Mouse (Mus musculus) heart, embryonic 12.5 days (tissue): ENCODE data around the gene Tstd2. TPM values are rescaled to one million over a fixed set of nuclear protein-coding genes. Genes with fewer than 3 reads are reported as not detected.

Experiments
- ATAC-seq: fragments of 200-750 bp; cut with Nextera tagmentation; 2 replicates; pipeline ENCODE4 v1.8.0; 2017; ENCODE audit warnings: moderate TSS enrichment, moderate library complexity; ENCODE audit not compliant: insufficient number of reproducible peaks, low FRiP score
- H3K27ac ChIP-seq: fragments of 300-500 bp; sonication (generic); 2 replicates; pipeline ENCODE4 v1.5.1; 2016; ENCODE audit warnings: mild to moderate bottlenecking, moderate library complexity; ENCODE audit not compliant: poor library complexity, severe bottlenecking
- H3K27me3 ChIP-seq: fragments of 300-500 bp; sonication (generic); replicated peaks from 2 replicates; pipeline ENCODE4 v1.6.1; 2016; ENCODE audit warnings: mild to moderate bottlenecking, moderate library complexity
- H3K36me3 ChIP-seq: fragments of 300-500 bp; sonication (generic); 2 replicates; pipeline ENCODE4 v1.6.1; 2016; ENCODE audit warnings: mild to moderate bottlenecking, moderate library complexity
- H3K4me1 ChIP-seq: fragments of 300-500 bp; sonication (generic); replicated peaks from 2 replicates; pipeline ENCODE4 v1.6.1; 2016; ENCODE audit warnings: mild to moderate bottlenecking
- H3K4me2 ChIP-seq: fragments of 300-500 bp; sonication (generic); 2 replicates; pipeline ENCODE4 v1.6.1; 2016; ENCODE audit warnings: mild to moderate bottlenecking, moderate library complexity
- H3K4me3 ChIP-seq: fragments of 300-500 bp; sonication (generic); 2 replicates; pipeline ENCODE4 v1.5.1; 2016; ENCODE audit warnings: mild to moderate bottlenecking
- H3K9ac ChIP-seq: fragments of 300-500 bp; sonication (generic); 2 replicates; pipeline ENCODE4 v1.6.1; 2016; ENCODE audit warnings: mild to moderate bottlenecking, moderate library complexity
- H3K9me3 ChIP-seq: fragments of 300-500 bp; sonication (generic); replicated peaks from 2 replicates; pipeline ENCODE4 v1.6.1; 2016; ENCODE audit warnings: mild to moderate bottlenecking, moderate library complexity
- WGBS: fragments of 180-500 bp; shearing (Covaris S2); methylation state at CpG from one replicate; pipeline ENCODE4 v1.1.7; 2016; 5-methylcytosine and 5-hydroxymethylcytosine counted together
- polyA plus RNA-seq: library from polyadenylated mRNA; unstranded; fragments of >200 nt; fragmentation: Nextera tagmentation; extraction: Ambion mirVana; gene quantifications from 2 replicates; pipeline ENCODE4 v1.2.1, GENCODE M21; 2016

Tstd2 gene
- polyA plus RNA-seq, 1 experiment from 2014 or later: 34.9 TPM

DNA sequence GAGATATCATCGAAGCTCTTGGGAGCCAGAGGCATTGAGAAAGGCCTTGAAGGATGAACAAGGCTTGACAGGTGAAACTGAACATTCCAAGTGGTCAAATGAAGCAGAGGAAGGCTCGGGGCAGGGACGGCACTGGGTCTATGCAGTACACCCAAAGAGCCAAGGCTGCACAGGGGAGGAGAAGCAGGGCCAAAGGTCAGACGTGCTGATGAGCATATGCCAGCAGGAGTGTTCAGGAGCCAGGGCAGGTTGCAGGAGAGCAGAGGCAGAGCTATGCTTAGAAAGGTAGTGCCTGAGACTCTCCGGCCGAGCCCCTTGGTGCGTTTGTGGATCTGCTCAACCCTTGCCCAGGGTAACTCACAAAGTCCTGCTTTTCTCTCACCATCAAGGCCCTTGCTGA lies 41.9 kb downstream of the Tstd2 start:
- Histone ChIP-seq H3K4me2 (no peak overlapping the region), H3K4me3 (no peak overlapping the region)
- WGBS: 89% methylated on average over 7 of the region's 7 CpGs

DNA sequence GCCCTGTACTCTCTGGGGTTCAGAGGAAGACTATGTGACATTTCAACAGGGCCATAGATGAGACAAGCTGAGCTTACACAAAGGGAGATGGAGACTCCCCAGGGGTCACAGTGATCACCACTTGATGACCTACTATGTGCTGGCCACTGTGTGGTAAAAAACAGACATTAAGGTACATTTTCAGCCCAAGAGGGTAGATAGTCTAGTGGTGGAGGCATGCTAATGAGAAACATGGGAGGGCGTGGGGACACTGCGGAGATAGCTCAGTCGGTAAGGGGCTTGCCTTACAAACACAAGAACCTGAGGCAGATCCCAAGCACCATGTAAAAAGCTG lies 42.7 kb downstream of the Tstd2 start:
- H3K9ac ChIP-seq: no peak overlapping the region
- no peak overlapping the region for H3K4me2 ChIP-seq
- H3K4me3 ChIP-seq: no peak overlapping the region
- H3K9me3 ChIP-seq: no peaks in the 10 kb centered on the region
- no peaks in the 10 kb centered on the region for H3K27me3 ChIP-seq
- H3K36me3 ChIP-seq: peaks cover 95% of the 10 kb centered on the region
- peaks cover 34% of the 10 kb centered on the region for H3K4me1 ChIP-seq
- WGBS: 82% methylated on average over 3 of the region's 3 CpGs
- no peak overlapping the region for H3K27ac ChIP-seq
- no peak for ATAC-seq

More for the DNA sequence above, 41.9 kb downstream of the Tstd2 start:
- no peaks in the 10 kb centered on the region for H3K9me3 ChIP-seq
- peaks cover 41% of the 10 kb centered on the region for H3K4me1 ChIP-seq
- no peak overlapping the region for H3K9ac ChIP-seq
- no peaks in the 10 kb centered on the region for H3K27me3 ChIP-seq
- H3K27ac ChIP-seq: no peak overlapping the region
- ATAC-seq: no peak
- peaks cover 95% of the 10 kb centered on the region for H3K36me3 ChIP-seq

DNA sequence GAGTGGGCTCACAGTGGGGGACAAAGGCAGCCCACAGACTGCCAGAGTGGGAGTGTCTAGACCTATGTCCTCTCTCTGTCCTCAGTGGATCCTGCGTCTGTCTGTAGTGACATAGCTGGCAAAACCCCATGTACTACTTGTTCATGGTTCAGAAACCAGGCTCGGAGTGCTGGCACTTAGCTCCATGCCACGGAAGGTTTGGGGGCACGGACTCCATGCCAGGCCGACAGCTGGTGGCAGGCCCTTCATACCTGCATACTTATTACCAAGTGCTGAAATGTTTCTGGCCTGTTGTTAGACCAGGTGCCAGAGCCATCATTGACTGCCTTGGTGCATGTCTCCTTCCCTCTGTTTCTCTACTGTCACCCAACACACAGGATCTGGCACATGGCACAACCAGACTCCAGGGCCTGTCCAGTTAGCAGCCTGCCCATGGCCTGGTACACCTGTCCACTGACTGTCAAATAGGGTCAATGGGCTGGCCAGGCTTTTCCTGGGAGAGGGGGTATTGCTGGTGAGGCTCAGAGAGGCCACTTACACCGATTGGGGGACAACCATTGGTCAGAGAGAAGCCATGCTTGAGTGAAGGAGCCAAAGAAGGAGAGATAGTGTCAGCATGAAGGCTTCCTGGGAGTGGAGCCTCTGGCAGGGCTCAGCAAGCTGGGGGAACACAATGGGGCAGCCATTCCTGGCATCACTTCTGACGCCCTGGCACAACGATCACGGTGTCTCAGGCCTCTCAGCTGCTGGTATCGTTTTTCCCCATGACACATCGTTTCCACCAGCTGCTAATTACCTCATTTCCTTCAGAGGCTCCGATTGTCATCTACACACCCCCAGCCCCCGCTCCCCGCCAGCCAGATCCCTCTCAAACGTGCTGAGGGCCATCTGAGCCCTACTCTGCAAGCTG lies 43.3 kb downstream of the Tstd2 start:
- Histone ChIP-seq H3K4me2 (no peak overlapping the region), H3K27ac (0 out of 2 replicates have a peak overlapping the region, but pooled peaks have one; percentile 3), H3K36me3 (peaks cover 95% of the 10 kb centered on the region), H3K4me1 (peaks cover 28% of the 10 kb centered on the region), H3K9me3 (no peaks in the 10 kb centered on the region), H3K9ac (no peak overlapping the region), H3K27me3 (no peaks in the 10 kb centered on the region), H3K4me3 (no peak overlapping the region)
- 0 out of 2 replicates have a peak, but pooled peaks have one; percentile 9 for ATAC-seq
- 63% methylated on average over 15 of the region's 15 CpGs for WGBS

DNA sequence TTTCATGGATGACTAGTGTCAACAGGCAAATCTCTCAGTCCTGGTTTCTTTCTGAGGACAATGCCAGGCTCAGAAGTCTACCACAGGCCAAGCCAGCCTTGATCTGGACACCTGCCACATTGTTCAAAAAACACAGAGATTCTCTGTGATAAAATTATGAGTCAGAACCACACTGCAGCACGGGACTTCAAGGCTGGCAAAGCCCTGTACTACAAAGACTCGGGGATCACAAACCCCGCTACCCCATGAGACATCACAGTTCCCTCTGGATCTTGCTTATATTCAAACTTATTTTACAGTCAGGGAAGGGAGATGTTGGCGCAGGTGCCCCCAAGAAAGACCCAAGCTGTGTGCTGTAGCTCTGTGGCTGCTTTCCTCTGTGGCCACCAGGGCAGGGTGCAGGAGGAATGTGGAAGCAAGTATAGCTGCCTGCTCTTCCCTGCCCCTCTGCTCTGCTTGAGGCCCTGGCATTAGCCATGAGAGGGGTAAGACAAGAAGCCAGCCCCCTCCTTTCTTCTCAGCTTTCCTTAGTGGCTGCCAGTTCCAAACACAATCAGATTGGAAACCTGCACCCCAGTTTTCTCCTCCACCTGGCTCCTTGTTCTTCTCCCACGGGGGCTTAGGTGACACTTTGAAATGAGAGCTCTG lies 45.9 kb downstream of the Tstd2 start:
- 87% methylated on average over 5 of the region's 5 CpGs for WGBS
- Histone ChIP-seq H3K27ac (no peak overlapping the region), H3K9ac (no peak overlapping the region), H3K4me3 (no peak overlapping the region), H3K9me3 (no peaks in the 10 kb centered on the region), H3K4me1 (peaks cover 16% of the 10 kb centered on the region), H3K36me3 (peaks cover 89% of the 10 kb centered on the region), H3K27me3 (no peaks in the 10 kb centered on the region), H3K4me2 (no peak overlapping the region)
- ATAC-seq: no peak

DNA sequence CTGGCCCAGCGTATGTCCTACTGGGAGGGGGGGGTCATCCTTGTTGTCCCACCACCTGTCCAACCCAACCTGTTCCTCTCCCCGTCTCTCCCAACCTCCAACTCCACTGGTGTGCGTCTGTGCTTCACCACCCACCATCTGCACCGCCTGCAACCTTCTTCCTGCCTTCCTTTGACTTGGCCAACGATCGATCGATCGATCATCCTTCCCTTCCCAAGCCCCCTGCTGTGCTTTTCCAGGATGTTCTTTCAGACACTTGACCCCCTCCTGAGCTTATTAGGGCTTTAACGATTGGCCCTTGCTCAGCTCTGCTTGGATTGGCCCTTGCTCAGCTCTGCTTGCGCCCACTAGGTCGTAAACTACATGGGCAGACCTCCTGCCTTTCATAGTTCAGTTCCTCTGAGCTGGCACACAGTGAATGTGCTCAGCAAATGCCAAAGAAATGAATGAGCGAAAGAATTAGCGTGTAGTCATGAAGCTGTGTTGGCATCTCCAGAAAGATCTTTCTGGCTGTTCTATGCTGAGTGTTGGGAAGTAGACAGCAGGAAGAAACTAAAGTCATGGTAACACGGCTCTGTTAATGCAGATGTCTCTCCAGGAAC lies 48.9 kb downstream of the Tstd2 start:
- no peak overlapping the region for H3K9ac ChIP-seq
- no peak overlapping the region for H3K4me2 ChIP-seq
- H3K4me1 ChIP-seq: peaks cover 36% of the 10 kb centered on the region
- H3K4me3 ChIP-seq: no peak overlapping the region
- WGBS: 92% methylated on average over 14 of the region's 14 CpGs
- no peak overlapping the region for H3K27ac ChIP-seq
- ATAC-seq: no peak
- H3K27me3 ChIP-seq: no peaks in the 10 kb centered on the region
- peaks cover 82% of the 10 kb centered on the region for H3K36me3 ChIP-seq
- no peaks in the 10 kb centered on the region for H3K9me3 ChIP-seq

DNA sequence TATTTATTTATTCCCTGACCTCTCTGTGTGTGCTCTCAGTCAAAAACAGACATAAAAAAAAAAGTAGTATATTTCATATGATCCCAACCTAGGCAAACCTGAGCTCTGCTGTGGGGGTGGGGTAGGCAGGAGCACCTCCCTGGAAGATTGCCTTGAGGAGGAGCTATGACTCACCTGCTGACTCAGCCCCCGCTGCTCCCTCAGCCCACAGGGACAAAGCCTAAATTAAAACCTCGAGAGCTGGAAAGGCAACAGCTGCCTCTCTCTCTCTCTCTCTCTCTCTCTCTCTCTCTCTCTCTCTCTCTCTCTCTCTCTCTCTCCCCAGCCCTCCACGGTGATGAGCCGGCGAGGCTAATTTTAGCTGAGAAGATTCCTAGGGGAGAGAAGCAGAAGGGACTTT lies 50.6 kb downstream of the Tstd2 start:
- WGBS: 5% methylated on average over 5 of the region's 5 CpGs
- Histone ChIP-seq H3K27ac (peak overlapping the region; percentile 55), H3K4me2 (no peak overlapping the region), H3K27me3 (no peaks in the 10 kb centered on the region), H3K9ac (no peak overlapping the region), H3K9me3 (no peaks in the 10 kb centered on the region), H3K36me3 (peaks cover 82% of the 10 kb centered on the region), H3K4me3 (no peak overlapping the region), H3K4me1 (peaks cover 45% of the 10 kb centered on the region)
- ATAC-seq: 0 out of 2 replicates have a peak, but pooled peaks have one; percentile 52

DNA sequence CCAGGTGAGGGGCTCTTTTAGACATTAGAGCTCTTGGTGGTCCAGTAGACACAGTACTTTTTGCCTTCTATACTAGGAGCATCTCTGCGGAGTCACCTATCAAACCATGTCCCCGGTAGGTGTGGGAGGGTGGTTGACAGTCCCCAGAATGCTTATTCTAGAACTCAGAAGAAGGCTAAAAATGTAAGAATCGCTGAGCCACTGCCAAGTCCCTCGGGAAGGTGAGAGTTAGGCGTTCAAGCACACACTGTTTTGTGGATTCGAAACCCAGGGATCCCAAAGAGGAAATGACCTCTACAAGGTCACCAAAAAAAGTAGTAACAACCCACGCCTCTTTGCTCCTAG lies 51.1 kb downstream of the Tstd2 start:
- Histone ChIP-seq H3K4me3 (no peak overlapping the region), H3K36me3 (peaks cover 77% of the 10 kb centered on the region), H3K4me1 (peaks cover 45% of the 10 kb centered on the region), H3K9me3 (no peaks in the 10 kb centered on the region), H3K27ac (peak overlapping the region; percentile 55), H3K4me2 (no peak overlapping the region), H3K9ac (no peak overlapping the region), H3K27me3 (no peaks in the 10 kb centered on the region)
- no peak for ATAC-seq
- 62% methylated on average over 7 of the region's 7 CpGs for WGBS

DNA sequence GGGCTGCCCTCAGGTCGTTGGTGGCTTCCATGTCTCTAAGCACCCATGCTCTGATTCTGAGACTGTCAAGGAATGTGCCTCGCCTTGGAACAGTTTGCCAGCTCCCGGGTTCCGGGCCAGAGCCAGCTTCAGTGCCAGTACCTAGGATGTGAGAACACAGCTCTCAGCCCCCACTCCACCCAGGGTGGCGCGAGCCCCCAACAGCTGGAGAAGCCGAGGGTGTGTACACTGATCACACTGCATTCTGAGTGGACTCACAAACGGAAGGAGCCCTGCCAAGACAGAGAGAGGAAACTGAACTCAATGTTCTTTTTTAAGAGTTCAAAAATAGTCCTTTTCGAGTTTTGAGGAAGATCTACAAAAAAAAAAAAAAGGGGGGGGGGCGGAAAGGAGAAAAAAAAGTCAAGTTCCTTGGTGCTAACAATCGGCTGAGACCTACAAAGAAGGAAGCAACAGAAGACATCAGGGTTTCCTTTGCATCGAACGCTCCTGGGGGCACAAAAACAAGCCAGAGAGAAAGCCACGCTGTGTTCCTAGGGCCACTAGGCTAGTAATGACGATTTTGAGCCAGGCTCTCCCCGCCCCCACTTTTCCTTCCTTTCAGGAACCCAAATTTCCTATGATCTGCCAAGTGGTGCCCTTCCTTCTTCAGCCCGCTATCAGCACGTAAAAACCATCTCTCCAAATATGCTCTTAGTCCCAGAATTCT lies 51.6 kb downstream of the Tstd2 start:
- Histone ChIP-seq H3K4me2 (no peak overlapping the region), H3K4me3 (no peak overlapping the region), H3K36me3 (peaks cover 76% of the 10 kb centered on the region), H3K9me3 (no peaks in the 10 kb centered on the region), H3K27me3 (no peaks in the 10 kb centered on the region), H3K27ac (peak overlapping the region; percentile 55), H3K4me1 (peaks cover 45% of the 10 kb centered on the region), H3K9ac (no peak overlapping the region)
- ATAC-seq: no peak
- WGBS: 77% methylated on average over 17 of the region's 18 CpGs

DNA sequence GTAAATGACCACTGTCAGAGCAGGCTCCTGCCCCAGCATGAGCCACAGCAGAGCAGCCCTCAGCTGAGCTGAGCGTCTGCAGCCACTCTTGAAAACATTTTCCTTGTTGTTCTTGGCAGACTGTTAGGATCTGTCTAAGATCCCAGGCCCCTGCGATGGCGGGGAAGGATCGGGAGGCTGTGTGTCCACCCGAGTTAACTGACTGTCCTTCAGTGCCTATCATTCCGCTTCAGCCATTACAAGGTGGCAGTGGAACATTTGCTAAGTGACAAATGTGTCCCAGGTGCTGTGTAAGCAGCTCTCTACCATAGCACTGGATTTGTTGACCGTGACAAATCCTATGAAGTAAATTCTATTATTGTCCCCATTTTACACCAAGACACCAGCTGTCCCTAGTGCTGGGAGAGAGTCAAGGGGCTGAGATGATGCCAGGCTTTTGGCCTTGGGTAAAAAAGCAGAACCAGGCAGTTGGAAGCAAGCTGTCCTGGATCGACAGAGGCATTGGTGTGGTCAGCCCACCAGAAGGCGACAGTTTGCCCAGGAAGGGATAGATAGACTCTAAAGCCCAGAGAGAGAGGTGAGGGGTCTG lies 53.2 kb downstream of the Tstd2 start:
- peaks cover 45% of the 10 kb centered on the region for H3K4me1 ChIP-seq
- no peaks in the 10 kb centered on the region for H3K27me3 ChIP-seq
- peak overlapping the region; percentile 37; the same call in 1 of the 2 replicates for H3K27ac ChIP-seq
- peaks cover 63% of the 10 kb centered on the region for H3K36me3 ChIP-seq
- H3K4me3 ChIP-seq: no peak overlapping the region
- no peaks in the 10 kb centered on the region for H3K9me3 ChIP-seq
- ATAC-seq: peak; percentile 55
- H3K9ac ChIP-seq: no peak overlapping the region
- WGBS: 55% methylated on average over 9 of the region's 9 CpGs
- H3K4me2 ChIP-seq: no peak overlapping the region

DNA sequence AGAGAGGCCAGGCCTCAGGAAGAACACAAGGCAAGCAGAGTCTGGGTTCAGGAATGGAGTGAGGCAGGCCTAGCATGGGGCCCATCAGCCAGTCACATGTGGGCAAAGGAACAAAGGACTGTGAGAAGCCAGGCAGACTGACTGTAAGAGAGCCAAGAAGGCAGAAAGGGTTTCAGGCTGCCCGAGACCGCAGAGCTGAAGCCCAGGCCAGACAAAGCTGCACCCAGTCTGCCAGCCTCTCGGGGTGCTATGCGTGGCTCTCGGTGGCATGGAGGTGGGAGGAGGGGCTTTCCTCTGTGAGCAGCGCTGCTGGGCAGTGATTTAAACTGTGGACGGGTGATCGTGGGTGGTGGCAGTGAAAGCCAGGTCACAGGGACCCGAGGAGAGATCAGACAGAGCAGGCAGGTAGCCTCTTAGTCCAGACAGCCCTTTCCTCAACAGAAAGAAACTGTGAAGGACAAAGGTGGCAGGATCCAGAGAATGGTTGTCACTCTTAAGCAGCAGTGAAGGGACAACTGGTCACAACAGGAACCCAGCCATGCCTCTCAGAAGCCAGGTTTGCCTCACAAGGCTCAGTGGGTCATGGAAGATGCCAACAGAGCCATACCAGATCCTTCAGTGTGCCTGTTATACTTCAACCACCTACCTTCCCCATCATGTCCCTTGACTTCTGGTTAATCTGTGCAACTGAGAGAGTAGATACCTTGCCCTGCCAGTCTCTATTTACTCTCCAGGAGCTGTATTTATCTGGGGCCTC lies 53.9 kb downstream of the Tstd2 start:
- H3K27me3 ChIP-seq: peaks cover 1% of the 10 kb centered on the region; the same call in 1 of the 2 replicates
- H3K9me3 ChIP-seq: no peaks in the 10 kb centered on the region; the same call in 1 of the 2 replicates
- peaks cover 63% of the 10 kb centered on the region for H3K36me3 ChIP-seq
- 65% methylated on average over 9 of the region's 9 CpGs for WGBS
- no peak overlapping the region for H3K9ac ChIP-seq
- H3K27ac ChIP-seq: peak overlapping the region; percentile 37; the same call in 1 of the 2 replicates
- no peak overlapping the region for H3K4me2 ChIP-seq
- no peak; the same call in 1 of the 2 replicates for ATAC-seq
- H3K4me1 ChIP-seq: peaks cover 45% of the 10 kb centered on the region
- no peak overlapping the region for H3K4me3 ChIP-seq
